Mouse (Mus musculus) erythroid progenitor cell, adult 5-6 weeks (primary cell): Measurements from ENCODE around the gene Grin2b. TPM values are rescaled to one million over a fixed set of nuclear protein-coding genes. Genes with fewer than 3 reads are reported as not detected.
"Not testable (repeated sequence)": the region's sequence is repeated elsewhere in the genome, so short reads cannot be mapped to it uniquely, and the experiment has no call there.

ENCODE experiments used
- ATAC-seq: replicated peaks from 2 replicates; pipeline ENCODE4 v1.8.0; 2016; ENCODE audit warnings: moderate number of reproducible peaks, mild to moderate bottlenecking, moderate TSS enrichment, inconsistent platforms; ENCODE audit not compliant: poor library complexity, low FRiP score, severe bottlenecking
- total RNA-seq, 2 experiments: library from RNA; stranded (forward) in 1 of 2; stranded (reverse) in 1 of 2; fragments of 150-400 nt in 1 of 2; fragments of 186-747, 209-891 nt in 1 of 2; gene quantifications; 2 replicates each; pipeline versions ENCODE4 v1.2.3 to v1.2.4; 2015 to 2017; ENCODE audit warnings: low replicate concordance in 2 of 2

Gene Grin2b
- total RNA-seq, 2 experiments from 2014 or later = not detected

DNA sequence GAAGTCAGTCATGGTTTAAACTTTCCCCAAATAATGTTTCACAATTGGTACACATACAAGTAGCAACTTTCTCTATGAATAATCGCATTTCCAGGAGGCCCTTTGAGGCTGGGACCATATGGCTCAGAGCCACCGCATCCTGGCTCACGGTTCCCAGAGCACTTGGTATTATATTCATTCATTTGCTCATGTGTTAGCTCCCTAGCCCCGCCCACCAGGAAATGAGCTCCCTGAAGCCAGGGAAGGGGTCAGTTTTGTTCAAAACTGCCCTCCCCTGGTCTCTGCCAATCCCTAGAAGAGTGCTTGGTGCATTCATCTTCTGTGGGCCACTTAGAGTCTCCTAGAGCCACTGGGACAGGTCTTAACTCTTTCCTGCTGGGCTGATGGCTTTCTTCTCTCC, 344.3 kb downstream of the Grin2b start:
- no peak for ATAC-seq

DNA sequence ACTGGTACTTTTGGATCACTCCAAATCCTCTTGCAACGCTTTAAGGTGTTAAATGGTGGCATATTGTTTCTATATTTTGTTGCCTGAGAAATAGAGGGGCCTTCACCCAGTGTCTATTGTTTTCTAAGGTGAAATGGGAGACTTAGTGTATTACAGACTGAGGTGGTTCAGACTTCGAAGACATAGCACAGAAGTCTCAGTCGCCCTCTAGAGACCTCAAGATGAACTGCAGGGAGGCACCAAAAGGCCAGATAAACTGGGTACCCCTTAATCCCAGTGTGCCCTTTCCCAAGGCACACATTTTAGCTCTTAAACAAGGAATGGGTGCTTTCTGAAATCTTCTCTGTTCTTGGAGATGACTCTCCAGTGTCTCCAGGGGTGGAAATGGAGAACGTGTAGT, 345.4 kb downstream of the Grin2b start:
- ATAC-seq = no peak

DNA sequence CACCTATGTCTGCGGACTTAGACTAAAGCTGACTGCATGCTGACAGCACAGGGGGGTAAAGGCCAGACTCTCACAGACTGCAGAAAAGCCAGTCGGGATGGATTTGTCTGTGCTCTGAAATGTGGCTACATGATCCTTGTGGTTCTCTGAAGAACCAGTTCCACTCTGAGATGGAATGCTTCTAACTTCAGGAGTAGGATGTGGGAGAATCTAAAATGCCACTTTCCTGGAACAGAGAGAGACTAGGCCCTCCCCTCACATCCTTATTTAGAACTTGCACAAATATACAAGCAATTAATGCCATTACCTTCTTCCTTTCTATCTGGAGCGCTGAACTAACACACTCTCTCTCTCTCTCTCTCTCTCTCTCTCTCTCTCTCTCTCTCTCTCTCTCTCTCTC, 346.0 kb downstream of the Grin2b start:
- ATAC-seq = no peak

DNA sequence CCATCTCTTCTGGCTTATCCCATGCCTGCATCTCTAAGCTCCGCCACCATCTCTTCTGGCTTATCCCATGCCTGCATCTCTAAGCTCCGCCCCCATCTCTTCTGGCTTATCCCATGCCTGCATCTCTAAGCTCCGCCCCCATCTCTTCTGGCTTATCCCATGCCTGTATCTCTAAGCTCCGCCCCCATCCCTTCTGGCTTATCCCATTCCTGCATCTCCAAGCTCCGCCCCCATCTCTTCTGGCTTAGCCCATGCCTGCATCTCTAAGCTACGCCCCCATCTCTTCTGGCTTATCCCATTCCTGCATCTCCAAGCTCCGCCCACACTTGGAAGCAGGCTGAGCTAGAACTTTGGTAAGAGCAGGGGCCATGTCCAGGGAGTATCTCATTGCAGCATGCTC, 346.5 kb downstream of the Grin2b start:
- not testable (repeated sequence) for ATAC-seq

DNA sequence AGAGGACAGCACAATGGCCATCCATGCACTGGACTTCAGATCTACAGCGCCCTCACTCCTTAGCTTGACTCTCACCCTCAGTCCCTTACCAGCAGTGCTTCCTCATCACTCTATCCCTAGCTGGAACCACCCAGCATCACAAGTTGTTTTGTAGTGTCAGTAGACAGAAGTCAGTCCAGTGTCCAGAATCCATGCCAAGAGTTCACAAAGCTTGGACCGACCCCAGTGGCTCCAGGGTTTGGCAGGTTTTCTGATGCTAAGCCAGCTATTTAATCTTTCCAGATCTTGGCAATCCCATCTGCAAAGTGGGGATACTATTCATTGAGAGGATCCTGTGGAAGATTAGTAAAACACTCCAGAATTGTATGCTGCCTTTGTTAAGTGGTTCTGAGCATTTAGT, 355.9 kb downstream of the Grin2b start:
- ATAC-seq = no peak

DNA sequence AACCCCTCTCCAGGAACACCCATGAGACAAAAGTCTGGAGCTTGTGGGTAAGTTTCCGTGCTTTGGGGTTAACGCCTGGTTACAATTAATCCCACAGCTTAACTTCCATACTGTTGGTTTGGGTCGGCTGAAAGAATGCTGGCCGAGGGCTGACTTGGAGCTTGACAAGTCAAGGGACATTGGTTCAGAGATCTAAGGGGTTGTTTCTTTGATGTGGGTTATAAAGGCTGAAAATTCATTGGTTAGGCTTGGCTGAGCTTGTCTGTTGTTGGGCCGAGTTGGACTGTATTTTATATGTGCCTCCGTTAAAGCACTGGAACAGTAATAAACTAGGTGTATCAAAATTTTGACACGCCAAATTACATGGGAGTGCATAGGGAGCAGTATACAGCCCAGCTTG, 359.6 kb downstream of the Grin2b start:
- no peak for ATAC-seq

DNA sequence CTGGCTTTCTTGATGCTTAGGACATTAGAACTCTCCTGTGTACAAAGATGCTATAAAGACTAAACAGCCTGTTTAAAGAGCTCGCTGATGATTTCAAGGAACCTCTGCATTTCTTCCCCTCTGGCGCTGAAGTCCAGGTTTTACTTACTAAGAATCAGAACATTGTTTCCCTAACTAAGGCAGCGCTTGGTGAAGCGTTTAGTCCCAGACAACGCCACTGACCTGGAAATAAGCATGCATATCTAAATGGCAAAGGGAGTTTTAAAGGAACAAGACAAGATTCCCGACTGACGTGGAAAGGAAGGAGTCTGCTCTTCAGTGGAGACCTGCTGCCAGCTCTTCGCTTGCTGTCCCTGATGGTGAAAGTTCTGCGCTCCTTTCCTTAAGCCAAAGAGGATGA, 367.9 kb downstream of the Grin2b start:
- ATAC-seq = no peak

DNA sequence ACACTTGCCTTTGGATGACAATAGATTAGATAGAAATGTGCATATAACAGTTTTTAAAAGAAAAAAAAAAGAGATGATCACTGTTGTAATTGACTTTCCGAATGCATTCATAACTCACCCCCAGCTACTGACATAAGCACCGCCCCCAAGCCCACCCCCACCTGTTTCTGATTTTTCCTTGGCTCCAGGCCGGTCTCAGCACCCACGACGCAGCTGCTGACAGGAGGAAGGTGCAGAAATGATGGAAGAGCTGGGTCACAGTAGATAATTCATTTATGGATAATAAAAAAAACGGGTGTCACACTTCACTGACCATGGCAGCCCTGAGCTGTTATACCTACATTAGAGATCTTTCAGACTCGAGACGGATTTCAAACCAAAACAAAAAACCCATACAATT, 373.4 kb downstream of the Grin2b start:
- no peak for ATAC-seq

DNA sequence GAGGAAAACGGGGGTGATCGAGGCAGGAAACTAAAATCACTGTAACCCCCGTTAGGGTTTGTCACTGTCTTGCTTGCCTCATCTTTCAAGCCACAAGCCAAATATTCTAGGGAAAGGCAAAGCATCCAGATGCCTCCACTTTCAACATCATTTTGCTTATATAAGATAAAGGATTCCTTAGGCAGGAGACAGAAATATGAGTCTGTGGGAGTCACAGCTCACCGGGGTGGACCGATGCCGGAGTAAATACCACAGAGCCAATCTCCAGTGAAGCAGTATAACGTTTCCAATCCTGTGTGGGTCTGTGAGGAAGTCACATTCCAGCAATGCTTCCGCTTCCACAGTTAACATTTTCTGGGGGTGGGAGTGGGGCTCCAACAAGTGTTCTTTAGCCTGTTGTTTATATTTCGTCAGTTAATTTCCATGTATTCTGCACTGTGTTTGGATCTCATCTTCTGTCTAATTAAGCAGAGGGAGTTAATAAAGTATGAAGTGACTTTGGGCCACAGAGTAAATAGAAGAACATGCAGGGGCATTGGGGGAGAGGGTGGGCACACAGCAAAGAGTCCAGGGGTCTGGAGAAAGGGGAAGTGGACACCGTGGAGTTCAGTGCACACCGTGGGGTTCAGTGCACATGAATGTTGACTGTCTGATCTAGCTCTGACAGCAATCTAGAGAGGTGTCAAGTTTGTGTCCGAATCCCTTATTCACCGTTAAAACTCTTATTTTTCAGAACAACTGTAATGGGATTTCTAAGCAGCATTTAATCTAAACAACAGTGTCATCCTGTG, 374.9 kb downstream of the Grin2b start:
- ATAC-seq = no peak

DNA sequence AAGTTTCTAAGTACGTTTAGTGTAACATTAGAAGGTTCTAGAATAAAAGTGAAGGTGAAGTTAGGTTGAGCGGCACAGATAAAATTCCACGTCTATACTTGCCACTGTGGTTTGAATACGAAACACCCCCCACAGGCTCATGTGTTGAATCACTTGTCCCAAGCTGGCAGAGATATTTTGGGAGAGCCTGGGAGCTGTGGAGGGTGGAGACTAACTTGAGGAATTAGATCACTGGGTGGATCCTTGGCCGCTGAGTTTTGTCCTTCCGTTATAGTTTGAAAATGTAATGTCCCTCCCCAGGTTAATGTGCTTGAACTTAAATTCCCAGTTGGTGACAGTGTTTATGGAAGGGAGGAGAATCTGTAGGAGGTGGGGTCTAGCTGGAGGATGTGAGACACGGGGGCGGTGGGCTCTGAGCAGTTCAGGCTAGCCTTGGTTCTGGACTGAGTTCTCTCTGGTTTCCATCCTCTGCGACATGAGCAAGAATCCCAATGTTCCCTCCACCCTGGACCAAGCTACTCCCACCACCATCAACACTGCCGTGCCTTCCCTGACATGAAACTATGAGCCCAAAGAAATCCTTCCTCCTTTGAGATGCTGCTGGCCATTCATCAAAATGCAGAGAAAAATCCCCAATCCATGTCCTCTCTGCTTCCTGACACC, 375.8 kb downstream of the Grin2b start:
- no peak for ATAC-seq

DNA sequence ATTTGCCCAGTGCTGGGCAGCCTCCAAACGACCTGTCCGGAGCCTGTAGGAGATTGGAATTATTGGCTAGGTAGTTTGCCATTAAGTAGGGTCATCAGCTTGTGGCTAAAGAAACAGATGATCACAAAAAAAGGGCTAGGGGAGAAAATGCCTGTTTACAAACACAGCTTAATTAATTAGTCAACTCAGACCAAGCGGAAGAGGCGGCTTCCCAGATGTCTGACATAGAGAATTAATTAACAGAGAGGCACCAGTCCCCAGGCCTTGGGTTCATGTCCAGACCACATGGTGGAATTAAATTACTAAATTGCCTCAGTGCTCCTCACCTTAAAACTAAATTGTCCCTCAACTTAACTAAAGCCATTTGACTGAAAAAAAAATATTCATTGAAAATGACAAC, 376.4 kb downstream of the Grin2b start:
- no peak for ATAC-seq

DNA sequence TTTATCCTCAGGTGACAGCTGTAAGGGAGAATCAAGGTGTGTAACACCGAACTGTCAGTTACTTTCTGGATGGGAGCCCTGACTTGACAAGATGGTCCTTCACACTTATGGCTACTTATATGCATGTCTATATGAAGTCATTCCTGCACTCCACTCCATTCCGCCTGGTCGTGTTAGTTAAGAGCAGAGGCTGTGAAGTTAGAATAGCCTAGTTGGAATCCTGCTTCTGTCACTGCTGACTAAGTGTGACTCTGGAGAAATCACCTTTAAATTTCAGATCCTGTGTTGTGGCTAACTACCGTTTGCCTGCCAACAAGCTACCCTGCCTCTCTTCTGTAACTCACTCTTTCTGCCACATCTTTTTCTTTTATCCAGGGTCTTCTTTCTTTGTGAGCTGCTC, 381.9 kb downstream of the Grin2b start:
- no peak for ATAC-seq

DNA sequence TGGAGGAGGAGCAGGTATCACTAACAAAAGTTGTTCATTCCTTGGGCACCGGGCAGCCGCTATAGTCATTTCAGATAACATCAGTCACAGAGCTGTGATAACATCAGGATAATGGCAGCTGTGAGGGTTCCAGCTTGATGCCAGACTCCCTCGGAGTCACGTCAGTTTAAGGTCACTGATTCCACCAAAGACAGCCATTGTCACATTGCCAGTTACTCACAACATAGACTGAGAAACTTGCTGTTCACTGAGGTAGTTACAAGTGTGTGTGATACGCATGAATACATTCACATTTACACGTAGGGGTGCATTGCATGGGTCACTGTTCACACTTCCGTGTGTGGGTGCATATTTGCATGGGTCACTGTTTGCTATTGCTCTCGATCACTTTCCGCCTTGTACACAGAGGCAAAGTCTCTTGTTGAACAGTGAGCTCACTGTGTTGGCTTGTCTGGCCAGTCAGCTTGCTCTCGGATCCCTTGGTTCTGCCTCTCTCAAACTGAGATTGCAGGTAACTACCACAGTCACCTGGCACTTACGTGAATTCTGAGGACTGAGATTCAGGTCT, 383.6 kb downstream of the Grin2b start:
- no peak for ATAC-seq

DNA sequence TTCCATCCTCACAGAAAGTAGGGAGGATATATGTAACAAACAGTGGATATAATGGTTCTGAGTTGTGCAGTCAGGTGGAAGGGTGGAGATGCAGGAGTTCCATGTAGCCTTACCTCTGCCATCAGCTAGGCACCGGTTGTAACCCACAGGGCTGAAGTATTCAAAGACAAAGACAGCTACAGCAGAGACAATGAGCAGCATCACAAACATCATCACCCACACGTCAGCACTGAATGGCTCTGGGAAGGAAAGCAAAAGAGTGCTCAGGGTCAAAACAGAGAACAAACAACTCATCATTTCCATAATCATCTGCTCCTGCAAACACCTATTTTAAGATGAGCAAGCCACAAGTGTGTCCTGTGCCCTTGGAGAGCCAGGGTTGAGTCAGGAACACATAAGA, 398.6 kb downstream of the Grin2b start:
- ATAC-seq = no peak

DNA sequence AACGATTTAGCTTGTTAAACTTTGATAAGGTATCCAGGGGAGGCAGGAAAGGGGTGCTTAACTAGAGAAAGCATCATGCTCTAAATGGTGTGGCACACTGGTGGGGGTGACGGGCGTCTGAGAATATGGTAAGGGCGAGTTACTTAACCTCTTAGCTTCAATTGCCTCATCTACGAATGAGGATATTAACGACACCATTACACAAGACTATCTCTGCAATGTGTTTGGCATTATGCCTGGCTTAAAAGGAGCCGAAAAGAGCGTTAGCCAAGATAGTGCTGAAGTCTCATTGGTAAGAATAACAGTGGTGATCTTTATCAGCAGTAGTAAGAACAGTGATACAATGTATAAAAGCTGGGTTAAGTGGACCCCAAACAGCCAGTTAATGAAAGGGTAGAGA, 405.7 kb downstream of the Grin2b start:
- no peak for ATAC-seq

DNA sequence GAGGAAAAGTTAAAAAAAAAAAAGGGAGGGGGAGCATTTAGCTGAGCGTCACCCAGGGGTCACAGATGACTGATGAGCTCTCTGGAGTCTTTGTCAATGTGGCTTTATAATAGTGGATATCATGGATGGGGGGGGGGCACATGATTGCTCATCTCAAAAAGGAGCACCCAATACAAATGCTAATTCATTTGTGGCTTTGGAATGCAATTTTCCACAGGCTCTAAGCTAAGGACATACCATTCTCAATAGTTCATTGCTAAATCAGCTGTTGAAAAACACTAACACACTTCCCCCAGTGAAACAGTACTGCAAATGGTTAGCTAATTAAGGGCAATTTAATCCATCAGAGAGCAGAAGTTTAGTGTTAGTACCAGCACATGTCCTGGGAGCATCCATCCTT, 414.6 kb downstream of the Grin2b start:
- no peak for ATAC-seq

DNA sequence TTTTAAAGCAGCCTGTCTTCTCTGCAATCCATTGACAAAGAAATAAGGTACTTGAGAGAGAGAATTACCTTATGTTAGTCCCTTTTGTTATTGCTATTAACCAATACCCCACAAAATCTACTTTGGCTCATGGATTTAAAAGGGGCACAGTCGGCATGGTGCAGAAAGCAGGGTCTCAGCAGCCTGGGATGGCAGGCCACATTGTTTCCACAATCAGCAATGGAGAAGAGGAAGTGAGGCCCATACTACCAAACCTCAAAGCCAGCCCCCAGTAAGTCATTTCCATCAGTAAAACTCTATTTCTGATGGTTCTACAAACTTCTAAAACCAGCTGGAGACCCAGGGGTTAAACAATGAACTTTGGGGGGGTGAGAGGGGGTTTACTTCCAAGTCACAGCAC, 417.2 kb downstream of the Grin2b start:
- no peak for ATAC-seq

DNA sequence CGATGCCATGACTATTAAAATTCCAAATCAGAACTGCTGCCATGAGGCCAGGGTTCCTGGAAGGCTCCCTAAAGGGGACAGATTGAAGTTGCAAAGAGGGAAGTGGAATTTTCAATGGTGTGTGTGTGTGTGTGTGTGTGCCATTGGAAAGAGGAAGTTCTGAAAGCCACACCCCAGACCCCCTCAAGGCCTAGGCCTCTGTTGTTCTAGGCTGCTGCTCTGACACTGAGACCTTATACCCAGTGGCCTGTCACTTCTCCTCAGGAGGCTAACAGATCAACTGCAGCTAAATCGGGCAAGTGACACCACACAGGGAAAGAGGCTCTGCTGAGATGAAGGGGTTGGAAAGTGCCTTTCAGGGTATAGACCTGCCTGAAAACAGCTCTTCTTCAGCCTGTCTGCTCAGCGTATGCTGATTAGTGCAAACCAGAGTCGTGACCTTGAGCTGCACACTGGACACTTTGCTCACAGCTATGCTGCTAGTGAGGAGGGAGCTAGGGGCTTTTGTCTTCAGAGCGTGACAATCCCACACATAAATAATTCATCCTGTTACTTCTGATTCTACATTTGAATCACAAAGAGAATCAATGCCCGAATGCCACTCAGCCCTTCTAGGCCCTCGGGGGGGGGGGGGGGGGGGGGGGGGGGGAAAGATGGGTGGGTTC, 424.8 kb downstream of the Grin2b start:
- no peak for ATAC-seq

DNA sequence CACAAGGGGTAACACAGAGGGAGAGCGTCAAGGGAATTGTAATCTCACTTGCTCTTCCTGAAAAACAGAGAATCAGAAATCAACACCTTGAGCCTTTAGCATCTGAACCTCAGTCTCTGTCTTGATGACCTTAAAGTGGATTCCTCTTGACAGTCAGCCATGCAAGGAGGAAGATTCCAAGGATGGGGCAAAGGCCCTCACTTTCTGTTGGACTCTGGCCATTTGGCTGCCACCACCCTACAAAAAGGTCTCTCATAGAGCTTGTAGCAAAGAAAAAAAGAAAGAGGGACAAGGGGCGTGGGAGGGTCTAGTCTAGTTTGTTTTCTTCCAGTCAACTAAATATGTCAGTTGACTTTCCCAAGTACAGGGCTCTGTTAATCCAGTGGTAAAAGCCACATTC, 427.7 kb downstream of the Grin2b start:
- no peak for ATAC-seq

DNA sequence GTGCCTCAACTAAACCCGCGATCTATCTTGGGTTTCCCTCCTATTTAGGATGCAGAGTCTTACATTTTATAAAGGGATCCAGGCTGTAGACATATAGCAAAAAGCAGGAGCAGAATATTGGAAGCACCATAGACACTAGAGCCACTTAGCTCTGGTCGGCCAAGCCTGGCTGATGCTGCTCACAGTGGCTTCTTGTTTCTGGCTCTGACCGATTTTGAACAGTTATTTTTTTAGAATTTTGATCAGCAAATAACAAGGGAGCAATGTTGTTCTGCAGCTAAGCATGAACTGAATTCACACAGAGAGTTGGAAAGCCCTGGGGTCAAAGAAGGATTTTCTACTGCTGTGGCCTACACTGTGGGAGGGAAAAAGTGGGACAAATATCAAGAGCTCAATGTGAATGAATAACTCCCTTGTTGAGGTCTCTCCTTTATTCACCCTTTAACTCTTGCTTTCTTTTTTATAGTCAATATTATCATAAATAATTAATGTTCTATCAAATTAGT, 439.0 kb downstream of the Grin2b start:
- ATAC-seq = no peak

DNA sequence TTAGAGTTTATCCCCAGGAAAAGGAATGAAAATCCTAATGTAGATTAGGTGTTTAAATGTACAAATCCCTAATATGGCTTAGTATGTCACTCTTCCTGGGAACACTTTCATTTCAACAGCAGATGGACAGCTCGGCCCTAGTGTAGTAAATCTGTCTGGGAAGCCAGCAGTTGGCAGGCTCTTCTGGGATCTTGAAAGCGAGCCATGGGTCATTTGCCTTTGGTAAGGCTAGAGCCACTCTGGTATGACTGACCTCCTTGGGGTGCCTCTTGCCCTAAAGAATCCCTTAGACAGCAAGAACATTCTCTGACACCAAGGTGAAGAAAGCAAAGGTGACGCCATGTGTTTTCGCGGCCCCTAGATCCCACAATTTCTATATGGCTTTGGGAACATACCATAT, 446.2 kb downstream of the Grin2b start:
- no peak for ATAC-seq
